ENCODE assay signal across 8 mouse cellular contexts in the genomic region with DNA sequence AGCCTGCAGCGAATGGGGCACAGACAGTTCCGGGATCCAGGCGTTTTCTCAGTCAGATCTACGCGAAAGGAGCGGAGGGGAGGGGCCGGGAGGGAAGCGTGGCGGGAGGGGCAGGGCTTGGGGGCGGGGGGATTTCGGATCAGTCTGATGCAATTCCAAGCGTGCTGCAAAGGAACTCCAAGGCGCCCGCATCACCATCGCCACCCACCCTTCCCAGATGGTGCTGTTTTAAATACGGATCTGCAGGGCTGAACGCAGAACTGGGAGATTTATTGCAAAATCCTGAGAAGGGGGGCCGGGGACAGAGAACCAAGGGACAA. TPM values are rescaled to one million over a fixed set of nuclear protein-coding genes. Genes with fewer than 3 reads are reported as not detected.
A peak's percentile ranks its signal among the peaks of the same experiment; 100 is the strongest.
DNase-seq lines count a peak whose midpoint lies in the region; ATAC-seq and TF ChIP-seq lines count a peak whose summit lies in the region.

No protein-coding gene starts in this region.

- intact Hi-C loops in gastrocnemius, adult 2 months (cut with DNase I), result no loop called here

- peak; percentile 27; the same call in 1 of the 2 replicates for TF ChIP-seq POLR2A in brain, embryonic 14.5 days (IDR thresholded peaks at IDR 0.05; ENCODE audit: borderline replicate concordance, extremely low read depth, insufficient read depth, insufficient read length, poor library complexity, severe bottlenecking)
- TF ChIP-seq POLR2A in olfactory bulb, adult 2 months (IDR thresholded peaks at IDR 0.05; ENCODE audit: insufficient read depth, low read depth, low read length), result no peak

- H3K27ac ChIP-seq in gastrocnemius, adult 2 months, result no peak overlapping the region
- peak overlapping the region; percentile 88 for H3K27ac ChIP-seq in forebrain, embryonic 10.5 days
- no peak overlapping the region for H3K27ac ChIP-seq in intestine, embryonic 14.5 days (ENCODE audit: low read depth)
- no peak overlapping the region for H3K27ac ChIP-seq in limb, embryonic 15.5 days
- H3K27ac ChIP-seq in olfactory bulb, adult 2 months (ENCODE audit: insufficient read depth, low read depth, low read length), result no peak overlapping the region; the same call in 1 of the 2 replicates

- WGBS in forebrain, embryonic 10.5 days, result under 1% methylated on average over 18 of the region's 18 CpGs
- WGBS in intestine, embryonic 14.5 days, result 1% methylated on average over 18 of the region's 18 CpGs
- under 1% methylated on average over 18 of the region's 18 CpGs for WGBS in limb, embryonic 15.5 days
- under 1% methylated on average over 18 of the region's 18 CpGs for WGBS in olfactory bulb, adult 2 months

- no peaks in the 10 kb centered on the region for H3K9me3 ChIP-seq in forebrain, embryonic 10.5 days
- H3K9me3 ChIP-seq in intestine, embryonic 14.5 days (ENCODE audit: control insufficient read depth, low read length), result no peaks in the 10 kb centered on the region
- H3K9me3 ChIP-seq in limb, embryonic 15.5 days, result no peaks in the 10 kb centered on the region

- no peak for DNase-seq in gastrocnemius, adult 2 months
- no peak for DNase-seq in gastrocnemius, postnatal 25 days
- DNase-seq in brain, embryonic 14.5 days (ENCODE audit: low read depth), result peak; percentile 96
- DNase-seq in forebrain, embryonic 10.5 days (ENCODE audit: extremely low spot score, low spot score), result peak; percentile 84
- DNase-seq in intestine, embryonic 14.5 days (ENCODE audit: low spot score), result peak; percentile 66
- no peak for DNase-seq in B cell, adult 2 months

- no peaks in the 10 kb centered on the region for H3K36me3 ChIP-seq in forebrain, embryonic 10.5 days (replicated peaks)
- no peaks in the 10 kb centered on the region for H3K36me3 ChIP-seq in intestine, embryonic 14.5 days (ENCODE audit: control insufficient read depth, insufficient read depth, low read length)
- no peaks in the 10 kb centered on the region for H3K36me3 ChIP-seq in limb, embryonic 15.5 days

- no peak overlapping the region for H3K9ac ChIP-seq in intestine, embryonic 14.5 days (ENCODE audit: low read length)
- no peak overlapping the region for H3K9ac ChIP-seq in limb, embryonic 15.5 days

- TF ChIP-seq CTCF in gastrocnemius, adult 2 months (IDR thresholded peaks at IDR 0.05), result no peak
- TF ChIP-seq CTCF in brain, embryonic 14.5 days (IDR thresholded peaks at IDR 0.05; ENCODE audit: borderline replicate concordance, extremely low read depth, insufficient read depth, insufficient read length), result no peak
- no peak for TF ChIP-seq CTCF in olfactory bulb, adult 2 months (IDR thresholded peaks at IDR 0.05; ENCODE audit: insufficient read depth, low read depth, low read length)

- peaks cover 54% of the 10 kb centered on the region for H3K4me1 ChIP-seq in forebrain, embryonic 10.5 days
- H3K4me1 ChIP-seq in intestine, embryonic 14.5 days (replicated peaks; ENCODE audit: control insufficient read depth, insufficient read depth, low read length), result peaks cover 13% of the 10 kb centered on the region; the same call in 1 of the 2 replicates
- H3K4me1 ChIP-seq in limb, embryonic 15.5 days, result peaks cover 25% of the 10 kb centered on the region
- peaks cover 26% of the 10 kb centered on the region for H3K4me1 ChIP-seq in olfactory bulb, adult 2 months (ENCODE audit: control insufficient read depth, insufficient read depth, low read length)

- H3K27me3 ChIP-seq in forebrain, embryonic 10.5 days (ENCODE audit: poor library complexity, severe bottlenecking), result peaks cover 68% of the 10 kb centered on the region
- H3K27me3 ChIP-seq in intestine, embryonic 14.5 days (replicated peaks; ENCODE audit: control insufficient read depth, insufficient read depth, low read length), result peaks cover 53% of the 10 kb centered on the region
- H3K27me3 ChIP-seq in limb, embryonic 15.5 days, result peaks cover 56% of the 10 kb centered on the region

- H3K4me2 ChIP-seq in intestine, embryonic 14.5 days (ENCODE audit: low read length), result peak overlapping the region; percentile 85
- H3K4me2 ChIP-seq in limb, embryonic 15.5 days, result peak overlapping the region; percentile 80

- peak overlapping the region; percentile 60 for H3K4me3 ChIP-seq in gastrocnemius, adult 2 months
- peak overlapping the region; percentile 64 for H3K4me3 ChIP-seq in forebrain, embryonic 10.5 days
- H3K4me3 ChIP-seq in intestine, embryonic 14.5 days (ENCODE audit: low read depth, low read length), result peak overlapping the region; percentile 44
- H3K4me3 ChIP-seq in limb, embryonic 15.5 days, result peak overlapping the region; percentile 41
- H3K4me3 ChIP-seq in olfactory bulb, adult 2 months (ENCODE audit: insufficient read depth, low read depth, low read length), result peak overlapping the region; percentile 58

- ATAC-seq in intestine, embryonic 14.5 days (replicated peaks; ENCODE audit: low FRiP score, low TSS enrichment, low read depth), result no peak; the same call in none of the 2 replicates
- 0 out of 2 replicates have a peak, but pooled peaks have one; percentile 60 for ATAC-seq in limb, embryonic 15.5 days (ENCODE audit: insufficient number of reproducible peaks, low FRiP score, low TSS enrichment, low read depth)

RNA-seq across cellular contexts. Expression of a gene that starts 3.5 kb away (rescaled TPM):
- total RNA-seq in gastrocnemius, adult 2 months (2021), result under 1 TPM; 0.50 to 0.84 TPM
- total RNA-seq in gastrocnemius, postnatal 25 days (2021), result under 1 TPM; 0.64 to 0.86 TPM
- 1.7 and 2.3 TPM in 2 replicates for polyA plus RNA-seq in brain, embryonic 14.5 days (2012; rRNA removed)
- 1.9 TPM in 2 replicates for polyA plus RNA-seq in forebrain, embryonic 10.5 days (2016; fragmentation: Nextera tagmentation; extraction: Ambion mirVana)
- polyA plus RNA-seq in intestine, embryonic 14.5 days (2014; fragmentation: Nextera tagmentation; extraction: Ambion mirVana), result 4.2 and 4.9 TPM in 2 replicates
- 2.4 and 3.0 TPM in 2 replicates for polyA plus RNA-seq in limb, embryonic 15.5 days (2015; fragmentation: Nextera tagmentation; extraction: Ambion mirVana)
- not detected in 2 replicates for polyA plus RNA-seq in olfactory bulb, adult 2 months (2012; ENCODE audit: insufficient read depth, insufficient read length, low replicate concordance, missing spikeins)

Comparison
In these comparisons a context has a peak if more than half of its experiments do, and no peak if none do; other contexts are left out.
1. DNase-seq: peak in brain, embryonic 14.5 days (single experiment), forebrain, embryonic 10.5 days (single experiment) and intestine, embryonic 14.5 days (single experiment); none in gastrocnemius, adult 2 months (single experiment), gastrocnemius, postnatal 25 days (single experiment) and B cell, adult 2 months (0 of 2).
2. Peak in every context shown above with its lines, with median percentiles within 50 percentile points of each other: H3K4me3 ChIP-seq.